Mouse (Mus musculus): ENCODE measurements around the gene RPS10-NUDT3.

Gene RPS10-NUDT3

DNA sequence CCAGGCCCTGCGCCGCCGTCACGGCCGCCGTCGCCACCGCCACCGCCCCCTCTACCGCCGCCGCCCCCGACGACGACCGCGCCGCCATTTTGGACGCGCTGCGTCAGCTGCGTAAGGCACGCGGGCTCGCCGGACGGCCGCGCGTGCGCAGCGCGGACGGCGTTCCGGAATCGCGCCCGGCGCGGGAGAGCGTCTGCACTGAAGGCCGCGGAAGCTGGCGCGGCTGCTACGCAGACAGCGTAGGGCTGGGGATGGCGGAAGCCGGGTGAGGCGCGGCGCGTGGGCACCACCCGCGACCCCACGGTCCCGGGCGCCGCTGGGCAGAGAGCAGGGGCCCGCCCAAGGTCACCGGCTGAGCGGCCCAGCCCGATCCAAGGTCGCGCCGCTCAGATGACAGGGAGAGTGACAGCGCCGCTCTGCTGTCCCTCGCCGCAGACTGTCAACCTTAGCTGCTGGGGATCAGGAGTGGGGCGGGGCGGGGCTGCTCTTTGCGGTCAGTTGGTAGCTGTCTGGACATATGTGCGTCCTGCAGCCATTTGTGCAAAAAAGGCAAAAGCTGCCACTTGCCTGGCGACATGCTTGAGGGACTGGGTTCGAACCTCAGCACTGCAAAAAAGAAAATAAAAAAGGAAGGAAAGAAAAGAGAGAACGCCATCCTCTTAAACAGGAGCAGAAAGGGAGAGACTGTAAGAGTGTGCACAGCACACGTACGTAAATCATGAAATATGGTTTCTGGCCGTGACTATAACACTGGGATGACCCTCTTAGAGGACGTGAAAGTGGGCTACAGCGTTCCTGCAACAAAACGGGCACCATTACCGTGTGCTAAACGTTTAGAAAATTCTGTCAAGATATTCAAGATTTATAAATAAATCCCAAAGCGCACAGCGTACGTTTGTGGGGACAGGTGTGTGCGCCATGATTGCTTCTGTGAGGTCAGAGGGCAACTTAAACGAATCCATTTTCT lies 11.4 kb downstream of the RPS10-NUDT3 start, which contains the start of gene Nudt3:
TSS of gene Nudt3 (minus strand) at position 136 of the 967 bp plus-strand sequence.
- Histone ChIP-seq H3K4me1 (replicated peaks; ENCODE audit: low read depth, low read length) (peaks cover 79% of the 10 kb centered on the region), H3K27me3 (ENCODE audit: insufficient read depth, low read length) (no peaks in the 10 kb centered on the region), H3K4me3 (replicated peaks; ENCODE audit: low read length) (peak within 1 kb of the TSS; percentile 92), H3K36me3 (ENCODE audit: insufficient read depth, low read length) (peaks cover 22% of the 10 kb centered on the region), H3K9me3 (ENCODE audit: low read length) (no peaks in the 10 kb centered on the region)
- TF ChIP-seq NANOG (IDR thresholded peaks at IDR 0.05; ENCODE audit: borderline replicate concordance, low read length) (no peak), POU5F1 (IDR thresholded peaks at IDR 0.05; ENCODE audit: borderline replicate concordance, low read length) (no peak), CTCF (conservative IDR thresholded peaks at IDR 0.05; ENCODE audit: low read length) (no peak)

DNA sequence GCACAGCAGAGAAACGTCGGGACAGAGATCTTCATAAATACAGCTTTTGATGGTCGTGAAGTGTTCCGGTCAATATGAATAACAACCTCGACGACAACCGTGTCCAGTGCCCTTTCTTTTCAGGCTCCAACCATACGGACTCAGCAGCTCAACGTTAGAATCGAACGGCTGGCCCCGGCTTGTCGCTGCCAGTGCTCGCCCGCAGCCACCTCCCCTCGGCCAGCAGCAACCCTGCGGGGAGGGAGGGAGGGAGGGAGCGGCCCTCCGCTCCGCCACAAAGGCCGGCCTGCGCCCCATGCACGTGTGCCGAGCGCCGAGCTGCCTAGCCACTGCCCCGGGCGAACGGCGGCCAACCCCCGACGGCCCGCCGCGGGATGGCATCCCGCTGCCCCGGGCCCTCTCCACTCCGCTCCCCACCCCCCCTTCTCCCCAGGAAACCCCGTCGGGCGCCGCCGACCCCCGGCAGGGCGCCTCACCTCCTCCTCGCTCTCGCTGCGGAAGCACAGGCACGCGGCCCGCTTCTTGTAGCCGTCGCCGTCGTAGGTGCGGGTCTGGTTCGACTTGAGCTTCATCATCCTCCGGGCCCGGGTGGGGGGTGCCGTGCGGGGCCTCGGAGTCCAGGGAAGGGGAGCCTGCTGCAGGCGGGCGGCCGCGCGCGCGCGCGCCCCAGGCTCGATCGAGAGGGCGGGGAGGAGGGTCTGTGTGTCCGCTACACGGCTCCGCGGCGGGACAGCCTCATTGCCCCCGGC lies 12.2 kb downstream of the RPS10-NUDT3 start:
- Histone ChIP-seq H3K36me3 (ENCODE audit: insufficient read depth, low read length) (peaks cover 26% of the 10 kb centered on the region), H3K9me3 (ENCODE audit: low read length) (no peaks in the 10 kb centered on the region), H3K4me3 (replicated peaks; ENCODE audit: low read length) (peak overlapping the region; percentile 92), H3K27me3 (ENCODE audit: insufficient read depth, low read length) (no peaks in the 10 kb centered on the region), H3K4me1 (replicated peaks; ENCODE audit: low read depth, low read length) (peaks cover 82% of the 10 kb centered on the region)
- no peak for TF ChIP-seq CTCF (conservative IDR thresholded peaks at IDR 0.05; ENCODE audit: low read length)
- TF ChIP-seq NANOG (IDR thresholded peaks at IDR 0.05; ENCODE audit: borderline replicate concordance, low read length): no peak
- TF ChIP-seq POU5F1 (IDR thresholded peaks at IDR 0.05; ENCODE audit: borderline replicate concordance, low read length): no peak

DNA sequence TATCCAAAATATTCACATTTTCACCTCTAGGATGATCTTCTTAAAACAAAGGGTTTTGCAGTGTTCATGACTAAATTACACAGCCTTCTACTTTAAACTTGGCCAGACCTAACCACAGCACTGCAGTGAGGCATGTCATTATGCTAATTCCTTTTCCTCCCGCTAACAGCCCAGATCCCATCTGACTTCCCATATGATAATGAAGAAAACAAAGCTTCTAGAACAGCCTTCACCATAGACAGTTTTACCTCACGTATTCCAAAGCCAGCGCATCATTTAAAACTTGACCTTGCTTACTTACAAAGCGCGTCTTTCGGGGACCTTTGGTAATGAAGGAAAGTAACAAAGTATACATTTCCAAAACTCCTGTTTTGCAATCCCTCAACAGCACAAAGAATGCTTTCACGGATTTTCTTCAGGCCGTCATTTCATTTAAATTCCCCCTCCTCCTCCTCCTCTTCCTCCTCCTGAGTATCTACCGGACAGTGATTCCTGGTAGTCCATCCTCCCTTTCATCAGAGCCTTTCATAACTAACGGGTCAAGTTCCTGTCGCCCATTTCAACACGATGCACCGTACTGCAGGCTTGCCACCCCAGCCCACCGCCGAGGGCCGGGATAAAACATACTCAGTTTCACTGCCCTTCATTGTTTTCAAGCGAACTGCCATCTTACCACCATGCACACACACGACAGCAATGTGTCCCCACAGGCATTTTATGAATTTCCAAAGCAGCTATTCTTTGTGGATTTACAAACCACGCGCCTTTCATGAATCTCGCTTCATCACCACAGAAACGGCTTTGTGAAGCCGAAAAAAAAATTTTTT lies 13.1 kb downstream of the RPS10-NUDT3 start:
- Histone ChIP-seq H3K4me1 (replicated peaks; ENCODE audit: low read depth, low read length) (peaks cover 84% of the 10 kb centered on the region), H3K36me3 (ENCODE audit: insufficient read depth, low read length) (peaks cover 31% of the 10 kb centered on the region), H3K27me3 (ENCODE audit: insufficient read depth, low read length) (no peaks in the 10 kb centered on the region), H3K4me3 (replicated peaks; ENCODE audit: low read length) (peak overlapping the region; percentile 92), H3K9me3 (ENCODE audit: low read length) (no peaks in the 10 kb centered on the region)
- TF ChIP-seq POU5F1 (IDR thresholded peaks at IDR 0.05; ENCODE audit: borderline replicate concordance, low read length) (no peak), CTCF (conservative IDR thresholded peaks at IDR 0.05; ENCODE audit: low read length) (no peak), NANOG (IDR thresholded peaks at IDR 0.05; ENCODE audit: borderline replicate concordance, low read length) (no peak)

DNA sequence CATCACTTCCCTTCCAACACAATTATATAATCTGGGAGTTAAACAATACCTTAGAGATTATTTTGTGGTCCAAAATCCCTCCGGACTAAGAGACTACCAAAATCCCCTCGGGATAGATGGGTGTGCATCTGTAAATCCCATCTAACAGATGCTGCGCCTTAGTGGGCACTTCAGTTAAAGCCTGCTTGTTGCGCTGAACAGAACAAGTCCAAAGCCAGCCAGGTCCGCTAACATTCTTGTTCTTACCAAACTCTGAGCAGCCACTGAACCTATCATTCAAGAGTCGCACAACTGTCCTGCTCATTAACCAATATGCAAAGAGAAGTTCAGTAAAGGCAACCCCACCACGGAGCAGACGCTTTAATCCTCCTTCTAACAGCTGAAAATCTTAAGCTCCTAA lies 13.9 kb downstream of the RPS10-NUDT3 start:
- Histone ChIP-seq H3K4me3 (replicated peaks; ENCODE audit: low read length) (peak overlapping the region; percentile 92), H3K4me1 (replicated peaks; ENCODE audit: low read depth, low read length) (peaks cover 85% of the 10 kb centered on the region), H3K36me3 (ENCODE audit: insufficient read depth, low read length) (peaks cover 36% of the 10 kb centered on the region), H3K9me3 (ENCODE audit: low read length) (no peaks in the 10 kb centered on the region), H3K27me3 (ENCODE audit: insufficient read depth, low read length) (no peaks in the 10 kb centered on the region)
- TF ChIP-seq NANOG (IDR thresholded peaks at IDR 0.05; ENCODE audit: borderline replicate concordance, low read length) (no peak), CTCF (conservative IDR thresholded peaks at IDR 0.05; ENCODE audit: low read length) (no peak), POU5F1 (IDR thresholded peaks at IDR 0.05; ENCODE audit: borderline replicate concordance, low read length) (no peak)

DNA sequence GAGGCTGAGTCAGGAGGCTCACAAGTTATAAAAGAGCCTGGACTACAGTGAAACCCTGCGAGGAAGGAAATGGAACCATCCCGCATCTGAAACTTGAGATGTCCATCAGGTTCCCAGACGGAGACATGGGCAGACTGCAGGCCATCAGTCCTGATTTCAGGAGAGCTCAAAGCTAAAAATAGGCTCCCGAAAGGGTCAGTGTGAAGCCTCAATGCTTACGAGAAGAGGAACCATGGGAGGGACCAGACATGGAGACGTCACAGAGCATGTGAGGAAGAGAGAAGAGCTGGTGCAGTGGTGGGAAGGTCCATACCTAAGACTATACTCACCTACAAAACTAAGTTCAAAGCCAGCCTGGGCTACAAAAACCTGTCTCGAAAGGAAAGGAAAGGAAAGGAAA lies 19.6 kb downstream of the RPS10-NUDT3 start:
- Histone ChIP-seq H3K4me1 (replicated peaks; ENCODE audit: low read depth, low read length) (peaks cover 95% of the 10 kb centered on the region), H3K36me3 (ENCODE audit: insufficient read depth, low read length) (peaks cover 74% of the 10 kb centered on the region), H3K27me3 (ENCODE audit: insufficient read depth, low read length) (no peaks in the 10 kb centered on the region), H3K4me3 (replicated peaks; ENCODE audit: low read length) (no peak overlapping the region), H3K9me3 (ENCODE audit: low read length) (no peaks in the 10 kb centered on the region)
- TF ChIP-seq POU5F1 (IDR thresholded peaks at IDR 0.05; ENCODE audit: borderline replicate concordance, low read length) (no peak), CTCF (conservative IDR thresholded peaks at IDR 0.05; ENCODE audit: low read length) (no peak), NANOG (IDR thresholded peaks at IDR 0.05; ENCODE audit: borderline replicate concordance, low read length) (no peak)

DNA sequence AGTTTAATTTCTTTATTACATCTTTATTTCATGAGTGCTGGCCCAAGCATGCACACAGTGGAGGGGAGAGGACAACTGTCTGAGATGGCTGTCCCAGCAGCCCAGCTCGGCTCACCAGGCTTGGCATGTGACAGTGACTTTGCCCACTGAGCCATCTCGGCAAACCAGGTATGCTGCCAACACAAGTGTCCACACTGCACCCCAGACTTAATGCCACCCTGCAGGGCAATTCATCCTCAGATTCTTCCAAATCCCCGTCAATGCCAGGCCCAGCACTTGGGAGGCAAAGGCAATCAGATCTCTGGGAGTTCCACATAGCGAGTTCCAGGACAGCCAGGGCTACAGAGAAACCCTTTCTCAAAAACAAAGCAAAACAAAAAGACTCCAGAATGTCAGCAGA lies 22.0 kb downstream of the RPS10-NUDT3 start:
- no peaks in the 10 kb centered on the region for H3K9me3 ChIP-seq (ENCODE audit: low read length)
- peaks cover 81% of the 10 kb centered on the region for H3K36me3 ChIP-seq (ENCODE audit: insufficient read depth, low read length)
- TF ChIP-seq CTCF (conservative IDR thresholded peaks at IDR 0.05; ENCODE audit: low read length): no peak
- no peak for TF ChIP-seq POU5F1 (IDR thresholded peaks at IDR 0.05; ENCODE audit: borderline replicate concordance, low read length)
- H3K27me3 ChIP-seq (ENCODE audit: insufficient read depth, low read length): no peaks in the 10 kb centered on the region
- no peak overlapping the region for H3K4me3 ChIP-seq (replicated peaks; ENCODE audit: low read length)
- H3K4me1 ChIP-seq (replicated peaks; ENCODE audit: low read depth, low read length): peaks cover 96% of the 10 kb centered on the region

DNA sequence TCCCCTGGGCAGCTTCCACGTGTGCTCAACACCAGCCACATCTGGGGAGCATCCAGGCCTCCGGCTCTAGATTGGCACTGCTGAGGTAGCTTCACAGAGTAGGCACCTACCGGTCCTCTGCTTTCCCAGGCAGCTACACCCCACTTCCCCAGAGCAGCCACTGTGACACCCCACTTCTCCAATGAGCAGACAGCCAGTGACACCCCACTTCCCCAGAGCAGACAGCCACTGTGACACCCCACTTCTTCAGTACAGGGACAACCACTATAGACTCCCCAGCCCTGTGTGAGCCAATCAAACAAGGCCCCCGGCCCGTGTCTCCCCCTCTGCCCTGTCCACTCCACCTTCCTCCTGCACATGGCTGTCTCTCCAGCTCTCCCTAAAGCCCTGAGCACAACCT lies 23.0 kb downstream of the RPS10-NUDT3 start:
- H3K27me3 ChIP-seq (ENCODE audit: insufficient read depth, low read length): no peaks in the 10 kb centered on the region
- H3K36me3 ChIP-seq (ENCODE audit: insufficient read depth, low read length): peaks cover 81% of the 10 kb centered on the region
- H3K4me3 ChIP-seq (replicated peaks; ENCODE audit: low read length): 0 out of 2 replicates have a peak overlapping the region, but pooled peaks have one; percentile 20
- peaks cover 97% of the 10 kb centered on the region for H3K4me1 ChIP-seq (replicated peaks; ENCODE audit: low read depth, low read length)
- no peak for TF ChIP-seq POU5F1 (IDR thresholded peaks at IDR 0.05; ENCODE audit: borderline replicate concordance, low read length)
- TF ChIP-seq NANOG (IDR thresholded peaks at IDR 0.05; ENCODE audit: borderline replicate concordance, low read length): no peak
- no peak for TF ChIP-seq CTCF (conservative IDR thresholded peaks at IDR 0.05; ENCODE audit: low read length)
- no peaks in the 10 kb centered on the region for H3K9me3 ChIP-seq (ENCODE audit: low read length)
